Mouse (Mus musculus): ENCODE data around the gene Wbp2nl. TPM values are rescaled to one million over a fixed set of nuclear protein-coding genes. Genes with fewer than 3 reads are reported as not detected.

Gene Wbp2nl
- polyA plus RNA-seq, 1 experiment: not detected

DNA sequence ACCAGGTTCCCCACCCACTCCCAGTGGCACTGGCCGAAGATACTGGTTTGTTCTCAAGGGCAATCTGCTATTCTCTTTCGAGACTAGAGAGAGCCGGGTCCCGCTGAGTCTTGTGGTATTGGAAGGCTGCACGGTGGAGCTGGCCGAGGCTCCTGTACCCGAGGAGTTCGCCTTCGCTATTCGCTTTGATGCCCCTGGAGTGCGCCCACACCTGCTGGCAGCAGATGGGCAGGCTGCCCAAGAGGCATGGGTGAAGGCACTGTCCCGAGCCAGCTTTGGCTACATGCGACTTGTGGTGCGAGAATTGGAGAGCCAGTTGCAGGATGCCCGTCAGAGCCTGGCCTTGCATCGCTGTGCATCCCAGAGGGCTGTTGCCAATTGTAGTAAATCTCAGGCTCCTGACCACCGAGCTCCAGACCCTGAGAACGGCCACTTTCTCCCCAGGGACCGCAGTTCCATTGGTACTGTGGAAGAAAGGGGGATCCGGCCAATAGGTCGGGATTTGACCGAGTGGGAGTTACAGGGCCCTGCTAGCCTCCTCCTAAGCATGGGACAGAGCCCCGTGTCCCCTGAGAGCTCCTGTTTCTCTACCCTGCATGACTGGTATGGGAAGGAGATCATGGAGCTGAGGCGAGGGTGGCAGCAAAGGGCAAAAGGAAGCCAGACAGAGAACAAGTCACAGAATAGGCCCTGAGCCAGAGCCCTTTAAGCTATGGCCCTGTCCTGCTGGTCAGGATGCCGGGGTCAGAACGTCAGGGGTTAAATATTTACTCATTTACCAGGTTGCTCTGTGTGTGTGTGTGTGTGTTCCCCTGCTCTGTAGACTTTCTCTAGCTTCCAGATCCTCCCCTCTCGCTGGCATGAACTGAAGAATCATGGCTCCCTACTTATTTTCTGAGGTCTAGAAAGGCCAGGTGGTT is 44.9 kb downstream of the Wbp2nl start:
- TF ChIP-seq POLR2A (IDR thresholded peaks at IDR 0.05; ENCODE audit: insufficient read depth, low read depth, low read length) (no peak), CTCF (IDR thresholded peaks at IDR 0.05; ENCODE audit: insufficient read depth, low read depth, low read length) (no peak)
- 87% methylated on average over 27 of the region's 27 CpGs for WGBS
- H3K4me3 ChIP-seq (ENCODE audit: insufficient read depth, low read depth, low read length): no peak overlapping the region
- H3K4me1 ChIP-seq (ENCODE audit: control insufficient read depth, insufficient read depth, low read length): peaks cover 23% of the 10 kb centered on the region
- no peak overlapping the region for H3K27ac ChIP-seq (ENCODE audit: insufficient read depth, low read depth, low read length)

DNA sequence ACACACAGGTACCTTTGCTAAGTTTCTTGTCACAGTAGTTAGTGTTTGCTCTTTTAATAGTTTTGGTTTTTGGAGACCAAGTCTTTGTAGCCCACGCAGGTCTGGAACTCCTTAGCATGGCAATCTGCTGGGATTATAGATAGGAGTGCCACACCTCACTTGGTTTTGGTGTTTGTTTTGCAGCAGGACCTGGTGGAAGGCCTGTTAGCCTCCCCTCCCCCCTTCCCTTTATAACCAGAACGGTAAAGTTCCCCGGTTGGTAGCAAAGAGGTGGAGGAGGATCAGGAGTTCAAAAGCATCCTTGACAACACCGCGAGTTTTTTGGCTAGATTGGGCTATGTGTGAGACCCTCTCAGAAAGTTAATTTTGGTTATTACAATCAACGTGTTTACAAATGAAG is 46.2 kb downstream of the Wbp2nl start:
- Histone ChIP-seq H3K4me3 (ENCODE audit: insufficient read depth, low read depth, low read length) (no peak overlapping the region), H3K27ac (ENCODE audit: insufficient read depth, low read depth, low read length) (no peak overlapping the region), H3K4me1 (ENCODE audit: control insufficient read depth, insufficient read depth, low read length) (peaks cover 21% of the 10 kb centered on the region)
- TF ChIP-seq POLR2A (IDR thresholded peaks at IDR 0.05; ENCODE audit: insufficient read depth, low read depth, low read length): no peak
- TF ChIP-seq CTCF (IDR thresholded peaks at IDR 0.05; ENCODE audit: insufficient read depth, low read depth, low read length): no peak
- WGBS: 85% methylated on average over 6 of the region's 6 CpGs

- Histone ChIP-seq H3K4me3 (ENCODE audit: insufficient read depth, low read depth, low read length) (peak overlapping the region; percentile 72), H3K4me1 (ENCODE audit: control insufficient read depth, insufficient read depth, low read length) (peaks cover 17% of the 10 kb centered on the region), H3K27ac (ENCODE audit: insufficient read depth, low read depth, low read length) (peak overlapping the region; percentile 91)
- TF ChIP-seq CTCF (IDR thresholded peaks at IDR 0.05; ENCODE audit: insufficient read depth, low read depth, low read length) (no peak), POLR2A (IDR thresholded peaks at IDR 0.05; ENCODE audit: insufficient read depth, low read depth, low read length) (peak; percentile 79)
- WGBS: under 1% methylated on average over 51 of the region's 51 CpGs
Measured at GRCm38 (mm10) chr15:82345820-82346470, 47.2 kb downstream of the Wbp2nl start.

GRCm38 (mm10) chr15:82346580-82347302 is 48.0 kb downstream of the Wbp2nl start:
- H3K4me3 ChIP-seq (ENCODE audit: insufficient read depth, low read depth, low read length): peak overlapping the region; percentile 72
- no peak for TF ChIP-seq CTCF (IDR thresholded peaks at IDR 0.05; ENCODE audit: insufficient read depth, low read depth, low read length)
- no peak for TF ChIP-seq POLR2A (IDR thresholded peaks at IDR 0.05; ENCODE audit: insufficient read depth, low read depth, low read length)
- peak overlapping the region; percentile 53 for H3K27ac ChIP-seq (ENCODE audit: insufficient read depth, low read depth, low read length)
- 19% methylated on average over 14 of the region's 14 CpGs for WGBS
- peaks cover 17% of the 10 kb centered on the region for H3K4me1 ChIP-seq (ENCODE audit: control insufficient read depth, insufficient read depth, low read length)

- Histone ChIP-seq H3K4me1 (ENCODE audit: control insufficient read depth, insufficient read depth, low read length) (peaks cover 18% of the 10 kb centered on the region), H3K4me3 (ENCODE audit: insufficient read depth, low read depth, low read length) (peak overlapping the region; percentile 33), H3K27ac (ENCODE audit: insufficient read depth, low read depth, low read length) (peak overlapping the region; percentile 7; the same call in 1 of the 2 replicates)
- TF ChIP-seq CTCF (IDR thresholded peaks at IDR 0.05; ENCODE audit: insufficient read depth, low read depth, low read length) (no peak), POLR2A (IDR thresholded peaks at IDR 0.05; ENCODE audit: insufficient read depth, low read depth, low read length) (no peak)
- 68% methylated on average over 4 of the region's 4 CpGs for WGBS
Measured at GRCm38 (mm10) chr15:82347303-82347676, 48.5 kb downstream of the Wbp2nl start.

GRCm38 (mm10) chr15:82347852-82348251 is 49.1 kb downstream of the Wbp2nl start:
- Histone ChIP-seq H3K4me1 (ENCODE audit: control insufficient read depth, insufficient read depth, low read length) (peaks cover 21% of the 10 kb centered on the region), H3K27ac (ENCODE audit: insufficient read depth, low read depth, low read length) (no peak overlapping the region), H3K4me3 (ENCODE audit: insufficient read depth, low read depth, low read length) (no peak overlapping the region)
- TF ChIP-seq POLR2A (IDR thresholded peaks at IDR 0.05; ENCODE audit: insufficient read depth, low read depth, low read length) (no peak), CTCF (IDR thresholded peaks at IDR 0.05; ENCODE audit: insufficient read depth, low read depth, low read length) (no peak)
- 91% methylated on average over 12 of the region's 12 CpGs for WGBS

- Histone ChIP-seq H3K4me1 (ENCODE audit: control insufficient read depth, insufficient read depth, low read length) (peaks cover 21% of the 10 kb centered on the region), H3K4me3 (ENCODE audit: insufficient read depth, low read depth, low read length) (no peak overlapping the region), H3K27ac (ENCODE audit: insufficient read depth, low read depth, low read length) (no peak overlapping the region)
- WGBS: 76% methylated on average over 8 of the region's 8 CpGs
- TF ChIP-seq CTCF (IDR thresholded peaks at IDR 0.05; ENCODE audit: insufficient read depth, low read depth, low read length) (no peak), POLR2A (IDR thresholded peaks at IDR 0.05; ENCODE audit: insufficient read depth, low read depth, low read length) (no peak)
Measured at GRCm38 (mm10) chr15:82348258-82348998, 49.7 kb downstream of the Wbp2nl start.

DNA sequence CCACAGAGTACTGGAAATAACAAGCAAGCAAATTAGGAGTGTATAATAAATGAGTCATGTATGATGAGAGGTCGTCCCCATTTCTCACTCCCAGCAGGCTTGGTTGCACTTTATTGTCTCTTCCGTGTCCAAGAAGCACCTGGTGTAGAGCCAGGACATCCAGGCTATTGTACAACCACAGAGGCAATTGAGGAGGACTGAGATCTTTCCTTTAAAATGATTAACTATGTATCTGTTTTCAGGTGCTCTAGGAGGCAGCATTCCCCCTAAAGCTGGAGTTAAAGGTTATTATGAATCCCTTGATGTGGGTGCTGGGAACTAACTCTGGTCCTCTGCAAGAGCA is 50.2 kb downstream of the Wbp2nl start:
- Histone ChIP-seq H3K4me1 (ENCODE audit: control insufficient read depth, insufficient read depth, low read length) (peaks cover 21% of the 10 kb centered on the region), H3K27ac (ENCODE audit: insufficient read depth, low read depth, low read length) (no peak overlapping the region), H3K4me3 (ENCODE audit: insufficient read depth, low read depth, low read length) (no peak overlapping the region)
- 56% methylated on average over 2 of the region's 2 CpGs for WGBS
- TF ChIP-seq CTCF (IDR thresholded peaks at IDR 0.05; ENCODE audit: insufficient read depth, low read depth, low read length) (no peak), POLR2A (IDR thresholded peaks at IDR 0.05; ENCODE audit: insufficient read depth, low read depth, low read length) (no peak)

Measured in olfactory bulb, adult 2 months (tissue).